Mouse (Mus musculus): ENCODE measurements around the gene Nodal. TPM values are rescaled to one million over a fixed set of nuclear protein-coding genes. Genes with fewer than 3 reads are reported as not detected.

Gene Nodal
- polyA plus RNA-seq, 1 experiment from 2014 or later, result 0.56 TPM

DNA sequence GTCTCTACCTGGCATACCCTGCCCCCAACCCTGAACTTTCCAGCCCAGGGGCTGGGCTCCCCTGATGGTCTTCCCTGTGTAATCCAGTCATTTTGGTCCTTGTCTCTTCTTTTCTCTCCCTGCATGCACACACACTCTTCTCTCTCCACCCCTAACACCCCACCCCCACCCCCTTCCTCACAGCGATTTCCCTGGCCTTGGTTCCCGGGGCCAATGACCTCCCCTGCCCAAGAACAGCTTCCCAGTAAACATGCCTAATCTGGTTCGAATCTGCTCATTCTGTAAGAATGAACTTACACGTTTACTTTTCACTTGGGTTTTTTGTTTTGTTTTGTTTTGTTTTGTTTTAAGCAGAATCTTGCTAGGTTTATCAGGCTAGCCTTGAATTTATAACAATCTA lies 8.0 kb upstream of the Nodal start:
- Histone ChIP-seq H3K9me3 (ENCODE audit: control insufficient read depth, low read length) (no peaks in the 10 kb centered on the region), H3K4me1 (ENCODE audit: control insufficient read depth, insufficient read depth, low read depth, low read length) (no peaks in the 10 kb centered on the region), H3K4me3 (ENCODE audit: low read length) (no peak overlapping the region), H3K4me2 (ENCODE audit: low read length) (no peak overlapping the region), H3K27me3 (replicated peaks; ENCODE audit: control insufficient read depth, insufficient read depth, low read length) (peaks cover 3% of the 10 kb centered on the region; the same call in 1 of the 2 replicates), H3K36me3 (ENCODE audit: control insufficient read depth, insufficient read depth, low read length) (no peaks in the 10 kb centered on the region), H3K9ac (ENCODE audit: low read depth, low read length) (no peak overlapping the region), H3K27ac (ENCODE audit: low read depth, low read length) (no peak overlapping the region)
- WGBS, result 7% methylated on average over 4 of the region's 4 CpGs
- ATAC-seq, result no peak

DNA sequence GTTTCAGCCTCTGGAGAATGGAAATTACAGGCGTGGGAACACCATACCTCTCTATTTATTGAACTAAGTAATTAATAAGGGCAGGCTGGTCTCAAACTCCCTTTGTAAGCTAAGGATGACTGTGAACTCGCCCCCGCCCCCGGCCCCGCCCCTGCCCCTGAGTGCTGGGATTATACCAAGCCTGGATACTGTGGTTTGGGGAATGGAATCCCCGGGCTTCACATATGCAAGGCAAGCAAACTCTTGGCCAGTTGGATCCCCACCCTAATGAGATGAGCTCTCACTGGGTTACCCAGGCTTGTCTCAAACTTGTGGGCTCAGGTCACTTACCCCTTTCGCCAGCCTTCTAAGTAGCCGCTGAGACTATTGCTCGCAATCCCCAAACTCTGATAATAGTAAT lies 7.6 kb upstream of the Nodal start:
- ATAC-seq, result no peak
- no peaks in the 10 kb centered on the region for H3K4me1 ChIP-seq (ENCODE audit: control insufficient read depth, insufficient read depth, low read depth, low read length)
- H3K27ac ChIP-seq (ENCODE audit: low read depth, low read length), result no peak overlapping the region
- H3K27me3 ChIP-seq (replicated peaks; ENCODE audit: control insufficient read depth, insufficient read depth, low read length), result peaks cover 3% of the 10 kb centered on the region; the same call in 1 of the 2 replicates
- no peaks in the 10 kb centered on the region for H3K9me3 ChIP-seq (ENCODE audit: control insufficient read depth, low read length)
- no peak overlapping the region for H3K9ac ChIP-seq (ENCODE audit: low read depth, low read length)
- no peak overlapping the region for H3K4me3 ChIP-seq (ENCODE audit: low read length)
- H3K36me3 ChIP-seq (ENCODE audit: control insufficient read depth, insufficient read depth, low read length), result no peaks in the 10 kb centered on the region
- 26% methylated on average over 9 of the region's 9 CpGs for WGBS
- H3K4me2 ChIP-seq (ENCODE audit: low read length), result no peak overlapping the region

- 60% methylated on average over 21 of the region's 21 CpGs for WGBS
- no peak overlapping the region for H3K4me3 ChIP-seq (ENCODE audit: low read length)
- H3K9ac ChIP-seq (ENCODE audit: low read depth, low read length), result no peak overlapping the region
- H3K27ac ChIP-seq (ENCODE audit: low read depth, low read length), result no peak overlapping the region
- no peaks in the 10 kb centered on the region for H3K9me3 ChIP-seq (ENCODE audit: control insufficient read depth, low read length)
- ATAC-seq, result no peak
- peaks cover 14% of the 10 kb centered on the region for H3K27me3 ChIP-seq (replicated peaks; ENCODE audit: control insufficient read depth, insufficient read depth, low read length)
- no peak overlapping the region for H3K4me2 ChIP-seq (ENCODE audit: low read length)
- H3K4me1 ChIP-seq (ENCODE audit: control insufficient read depth, insufficient read depth, low read depth, low read length), result peaks cover 2% of the 10 kb centered on the region; the same call in 1 of the 2 replicates
- no peaks in the 10 kb centered on the region for H3K36me3 ChIP-seq (ENCODE audit: control insufficient read depth, insufficient read depth, low read length)
Observed at GRCm38 (mm10) chr10:61412910-61413625, 4.7 kb upstream of the Nodal start.

GRCm38 (mm10) chr10:61415240-61415639 lies 2.5 kb upstream of the Nodal start:
- peaks cover 33% of the 10 kb centered on the region for H3K27me3 ChIP-seq (replicated peaks; ENCODE audit: control insufficient read depth, insufficient read depth, low read length)
- 74% methylated on average over 3 of the region's 3 CpGs for WGBS

DNA sequence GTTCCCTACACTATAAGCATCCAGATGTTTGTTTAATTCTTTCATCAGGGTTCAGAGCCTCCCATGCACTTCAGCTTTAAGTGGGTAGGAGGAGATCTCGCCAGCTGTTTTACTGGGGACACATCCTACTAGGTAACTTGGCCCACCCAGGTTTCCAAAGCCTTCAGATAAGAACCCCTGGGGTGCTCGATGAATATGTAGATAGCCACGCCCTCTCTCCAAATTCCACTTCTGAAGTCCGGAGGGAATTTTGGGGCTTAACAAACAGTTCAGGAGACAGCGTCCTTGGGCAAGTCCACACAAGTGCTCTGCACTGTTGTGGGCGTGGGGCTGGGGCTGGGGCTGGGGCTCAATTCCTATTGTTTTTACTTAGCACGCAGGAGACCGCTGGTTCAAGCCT lies 1.9 kb upstream of the Nodal start:
- Histone ChIP-seq H3K9me3 (ENCODE audit: control insufficient read depth, low read length) (no peaks in the 10 kb centered on the region), H3K9ac (ENCODE audit: low read depth, low read length) (no peak overlapping the region), H3K4me1 (ENCODE audit: control insufficient read depth, insufficient read depth, low read depth, low read length) (peaks cover 9% of the 10 kb centered on the region), H3K27me3 (replicated peaks; ENCODE audit: control insufficient read depth, insufficient read depth, low read length) (peaks cover 34% of the 10 kb centered on the region), H3K4me3 (ENCODE audit: low read length) (no peak overlapping the region), H3K27ac (ENCODE audit: low read depth, low read length) (no peak overlapping the region), H3K36me3 (ENCODE audit: control insufficient read depth, insufficient read depth, low read length) (no peaks in the 10 kb centered on the region), H3K4me2 (ENCODE audit: low read length) (no peak overlapping the region)
- ATAC-seq, result no peak
- 21% methylated on average over 8 of the region's 8 CpGs for WGBS

More at GRCm38 (mm10) chr10:61415240-61415639, 2.5 kb upstream of the Nodal start:
- Histone ChIP-seq H3K9ac (ENCODE audit: low read depth, low read length) (no peak overlapping the region), H3K4me2 (ENCODE audit: low read length) (no peak overlapping the region), H3K4me3 (ENCODE audit: low read length) (no peak overlapping the region), H3K36me3 (ENCODE audit: control insufficient read depth, insufficient read depth, low read length) (no peaks in the 10 kb centered on the region), H3K4me1 (ENCODE audit: control insufficient read depth, insufficient read depth, low read depth, low read length) (peaks cover 9% of the 10 kb centered on the region), H3K9me3 (ENCODE audit: control insufficient read depth, low read length) (no peaks in the 10 kb centered on the region), H3K27ac (ENCODE audit: low read depth, low read length) (no peak overlapping the region)
- no peak for ATAC-seq

DNA sequence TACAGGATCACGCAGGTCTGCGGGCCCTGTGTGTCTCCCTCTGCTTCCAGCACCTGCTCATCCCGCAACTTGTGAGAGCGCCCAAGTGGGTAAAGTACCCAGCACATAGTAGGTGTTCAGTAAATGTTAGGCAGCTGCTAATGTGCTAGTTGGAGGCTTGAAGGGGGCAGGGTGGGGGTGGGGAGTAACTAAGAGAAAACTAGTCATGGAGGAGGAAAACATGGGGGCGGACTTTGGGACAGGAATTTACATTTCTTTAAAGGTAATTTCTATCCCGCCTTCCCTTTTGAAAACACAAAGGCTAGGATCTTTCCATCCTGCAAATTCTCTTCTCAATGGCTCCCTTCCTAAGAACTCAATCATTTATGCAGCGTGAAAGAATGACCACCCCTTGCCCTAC lies 1.2 kb upstream of the Nodal start:
- H3K9me3 ChIP-seq (ENCODE audit: control insufficient read depth, low read length), result no peaks in the 10 kb centered on the region
- no peak overlapping the region for H3K27ac ChIP-seq (ENCODE audit: low read depth, low read length)
- WGBS, result 22% methylated on average over 7 of the region's 7 CpGs
- no peak overlapping the region for H3K4me3 ChIP-seq (ENCODE audit: low read length)
- H3K9ac ChIP-seq (ENCODE audit: low read depth, low read length), result no peak overlapping the region
- peaks cover 9% of the 10 kb centered on the region for H3K4me1 ChIP-seq (ENCODE audit: control insufficient read depth, insufficient read depth, low read depth, low read length)
- H3K27me3 ChIP-seq (replicated peaks; ENCODE audit: control insufficient read depth, insufficient read depth, low read length), result peaks cover 34% of the 10 kb centered on the region
- H3K36me3 ChIP-seq (ENCODE audit: control insufficient read depth, insufficient read depth, low read length), result no peaks in the 10 kb centered on the region
- ATAC-seq, result no peak
- H3K4me2 ChIP-seq (ENCODE audit: low read length), result no peak overlapping the region

- no peak overlapping the region for H3K4me3 ChIP-seq (ENCODE audit: low read length)
- no peak overlapping the region for H3K27ac ChIP-seq (ENCODE audit: low read depth, low read length)
- 31% methylated on average over 2 of the region's 2 CpGs for WGBS
- no peak overlapping the region for H3K9ac ChIP-seq (ENCODE audit: low read depth, low read length)
- H3K4me1 ChIP-seq (ENCODE audit: control insufficient read depth, insufficient read depth, low read depth, low read length), result peaks cover 9% of the 10 kb centered on the region
- peaks cover 34% of the 10 kb centered on the region for H3K27me3 ChIP-seq (replicated peaks; ENCODE audit: control insufficient read depth, insufficient read depth, low read length)
- ATAC-seq, result no peak
- H3K36me3 ChIP-seq (ENCODE audit: control insufficient read depth, insufficient read depth, low read length), result no peaks in the 10 kb centered on the region
- no peak overlapping the region for H3K4me2 ChIP-seq (ENCODE audit: low read length)
- no peaks in the 10 kb centered on the region for H3K9me3 ChIP-seq (ENCODE audit: control insufficient read depth, low read length)
Observed at GRCm38 (mm10) chr10:61417046-61417445, 726 bp upstream of the Nodal start.

- Histone ChIP-seq H3K4me3 (ENCODE audit: low read length) (peak overlapping the region; percentile 55), H3K4me1 (ENCODE audit: control insufficient read depth, insufficient read depth, low read depth, low read length) (peaks cover 9% of the 10 kb centered on the region), H3K27ac (ENCODE audit: low read depth, low read length) (no peak overlapping the region), H3K9me3 (ENCODE audit: control insufficient read depth, low read length) (no peaks in the 10 kb centered on the region), H3K27me3 (replicated peaks; ENCODE audit: control insufficient read depth, insufficient read depth, low read length) (peaks cover 34% of the 10 kb centered on the region), H3K9ac (ENCODE audit: low read depth, low read length) (peak overlapping the region; percentile 71), H3K36me3 (ENCODE audit: control insufficient read depth, insufficient read depth, low read length) (no peaks in the 10 kb centered on the region), H3K4me2 (ENCODE audit: low read length) (peak overlapping the region; percentile 96)
- peak; percentile 58 for ATAC-seq
- WGBS, result 2% methylated on average over 50 of the region's 50 CpGs
Observed at GRCm38 (mm10) chr10:61418131-61418900, 544 bp downstream of the Nodal start.

DNA sequence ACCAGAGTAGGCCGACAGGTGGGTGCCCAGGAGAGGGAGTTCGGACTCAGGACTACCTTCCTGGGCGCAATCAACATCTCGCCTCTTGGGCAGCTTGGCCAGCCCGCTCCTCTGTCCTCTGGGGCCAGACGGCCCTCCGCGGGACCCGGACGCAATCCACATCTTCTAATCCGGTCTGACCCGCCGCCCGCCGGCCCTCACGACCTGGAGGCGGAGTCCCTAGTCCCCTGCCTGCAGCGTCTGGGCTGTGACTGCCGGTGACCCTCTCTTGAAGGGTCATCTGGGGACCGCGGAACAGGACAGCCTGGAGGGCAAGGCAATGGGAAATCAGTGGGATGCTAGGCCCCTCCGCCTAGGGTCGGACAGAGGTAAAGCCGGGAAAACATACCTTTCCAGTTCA lies 1.4 kb downstream of the Nodal start:
- H3K36me3 ChIP-seq (ENCODE audit: control insufficient read depth, insufficient read depth, low read length), result no peaks in the 10 kb centered on the region
- ATAC-seq, result no peak
- H3K9me3 ChIP-seq (ENCODE audit: control insufficient read depth, low read length), result no peaks in the 10 kb centered on the region
- peak overlapping the region; percentile 96 for H3K4me2 ChIP-seq (ENCODE audit: low read length)
- peaks cover 34% of the 10 kb centered on the region for H3K27me3 ChIP-seq (replicated peaks; ENCODE audit: control insufficient read depth, insufficient read depth, low read length)
- WGBS, result 9% methylated on average over 22 of the region's 24 CpGs
- no peak overlapping the region for H3K9ac ChIP-seq (ENCODE audit: low read depth, low read length)
- H3K4me3 ChIP-seq (ENCODE audit: low read length), result 0 out of 2 replicates have a peak overlapping the region, but pooled peaks have one; percentile 1
- peaks cover 9% of the 10 kb centered on the region for H3K4me1 ChIP-seq (ENCODE audit: control insufficient read depth, insufficient read depth, low read depth, low read length)
- H3K27ac ChIP-seq (ENCODE audit: low read depth, low read length), result no peak overlapping the region
